Mouse (Mus musculus): ENCODE results near the gene P4ha2.

Gene P4ha2

GRCm38 (mm10) chr11:54068520-54069371 is 31.1 kb upstream of the P4ha2 start, which contains the start of gene Pdlim4:
TSS of gene Pdlim4 (minus strand) at chr11:54069014.
- DNase-seq (ENCODE audit: low spot score in 2 of 2), result no peak

DNA sequence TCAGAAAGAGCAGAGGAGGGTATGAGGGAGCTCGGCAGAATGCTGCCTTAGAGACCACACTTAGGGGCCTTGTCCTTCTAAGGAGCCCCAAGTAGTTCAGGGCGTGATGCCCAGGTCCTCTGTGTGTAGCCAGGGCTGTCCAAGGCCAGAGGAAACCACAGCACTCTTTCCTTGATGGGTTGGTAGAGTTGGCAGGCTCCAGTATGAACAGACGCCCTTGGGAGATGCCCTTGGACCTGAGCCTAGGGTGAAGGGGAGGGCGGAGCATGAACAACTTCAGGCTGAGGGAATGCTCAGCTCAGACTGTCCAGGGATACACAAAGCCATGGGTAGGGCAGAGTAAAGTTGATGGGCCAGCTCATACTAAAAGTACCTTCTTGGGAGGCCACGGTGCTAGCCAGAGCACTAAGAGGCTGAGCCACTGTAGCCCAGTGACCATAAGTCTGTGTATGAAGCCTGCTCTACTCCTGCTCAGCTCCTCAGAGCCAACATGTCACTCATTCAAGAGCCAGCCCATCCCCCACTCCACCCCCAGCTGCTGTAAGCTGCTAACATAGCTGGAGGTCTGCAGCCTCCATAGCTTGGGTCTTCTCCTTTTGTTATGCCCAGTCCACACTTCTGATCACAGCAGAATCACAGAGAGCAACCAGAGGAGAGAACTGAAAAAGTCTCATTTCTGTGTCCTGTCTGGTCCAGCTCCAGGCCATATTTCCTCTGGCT is 28.0 kb upstream of the P4ha2 start:
- no peak for DNase-seq (ENCODE audit: low spot score in 2 of 2)

DNA sequence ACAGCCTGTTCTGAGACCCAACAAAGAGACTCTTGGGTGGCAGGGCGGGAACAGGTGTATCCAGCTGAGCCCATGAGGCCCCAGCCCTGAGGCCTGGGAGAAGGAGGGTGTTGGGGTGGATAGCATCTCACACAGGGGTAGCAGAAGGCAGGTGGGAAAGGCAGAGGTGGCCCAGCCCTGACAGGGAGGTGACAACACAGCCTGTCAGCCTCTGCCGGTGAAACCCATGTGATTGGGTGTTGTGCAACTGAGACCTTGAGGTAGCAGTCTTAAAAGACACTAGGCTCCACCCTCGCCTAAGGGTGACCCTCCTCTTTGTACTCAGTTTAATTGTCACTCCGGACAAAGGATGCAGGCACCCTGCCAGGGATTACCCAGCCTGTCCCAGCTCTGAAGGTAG is 26.6 kb upstream of the P4ha2 start:
- no peak for DNase-seq (ENCODE audit: low spot score in 2 of 2)

DNA sequence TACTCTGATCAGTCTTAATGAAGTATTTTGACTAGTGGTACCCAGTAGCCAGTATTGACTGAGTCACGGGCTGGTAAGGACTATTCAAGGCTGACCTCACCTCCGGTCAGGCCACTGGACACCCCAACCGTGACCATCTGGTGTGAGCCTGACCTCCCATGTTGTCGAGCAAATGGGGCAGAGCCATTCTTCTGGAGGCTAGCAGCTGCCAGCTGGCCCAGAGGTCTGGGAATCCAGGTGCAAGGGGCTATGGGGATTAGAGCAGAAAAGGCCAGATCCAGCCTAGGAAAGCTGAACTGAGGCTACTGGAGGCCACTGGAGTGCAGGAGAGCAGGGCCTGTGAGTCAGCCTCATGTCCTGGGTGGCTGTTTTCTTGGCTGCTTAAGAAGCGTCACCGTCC is 24.5 kb upstream of the P4ha2 start:
- DNase-seq (ENCODE audit: low spot score in 2 of 2), result no peak

- DNase-seq (ENCODE audit: low spot score in 2 of 2), result no peak
These were observed 23.8 kb upstream of the P4ha2 start for GRCm38 (mm10) chr11:54076101-54076500.

DNA sequence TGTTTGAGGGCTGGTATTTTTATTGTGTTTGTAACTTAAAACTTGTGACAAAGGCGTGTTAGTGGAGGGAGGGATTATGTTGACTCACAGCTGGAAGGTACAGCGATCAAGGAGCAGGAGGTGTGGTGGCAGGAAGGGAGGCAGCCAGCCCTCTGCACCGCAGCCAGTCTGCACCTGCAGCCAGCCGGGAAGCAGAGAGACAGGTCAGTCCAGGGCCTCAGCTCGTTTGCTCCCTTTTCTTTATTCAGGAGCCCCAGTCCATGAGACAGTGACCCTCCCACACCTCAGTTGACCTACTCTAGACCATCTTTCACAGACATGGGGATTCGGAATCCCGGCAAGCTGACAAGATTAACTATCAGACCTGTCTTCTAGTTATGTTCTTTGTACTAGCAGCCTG is 19.5 kb upstream of the P4ha2 start:
- DNase-seq (ENCODE audit: low spot score in 2 of 2), result peak; percentile 69 to 76

DNA sequence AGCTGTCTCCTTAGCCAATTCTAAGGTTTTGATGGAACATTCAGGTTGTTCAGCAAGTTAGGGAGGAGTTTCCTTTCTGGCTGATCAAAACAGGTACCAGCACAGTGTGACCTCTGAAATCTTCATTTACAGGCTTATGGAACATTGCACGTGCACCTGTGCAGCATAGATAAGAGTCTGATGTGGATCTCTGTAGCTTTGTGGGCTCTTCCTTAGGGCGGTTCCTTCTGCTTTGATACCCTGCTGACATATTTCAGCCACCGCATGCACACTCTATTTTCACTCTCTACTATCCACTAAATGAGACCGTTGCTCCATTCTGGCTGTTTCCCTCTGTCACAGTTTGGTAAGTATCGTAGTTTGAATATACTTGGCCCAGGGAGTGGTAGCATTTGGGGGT is 17.2 kb upstream of the P4ha2 start:
- peak in 1 of 2 experiments; percentile 32 for DNase-seq (ENCODE audit: low spot score in 2 of 2)

DNA sequence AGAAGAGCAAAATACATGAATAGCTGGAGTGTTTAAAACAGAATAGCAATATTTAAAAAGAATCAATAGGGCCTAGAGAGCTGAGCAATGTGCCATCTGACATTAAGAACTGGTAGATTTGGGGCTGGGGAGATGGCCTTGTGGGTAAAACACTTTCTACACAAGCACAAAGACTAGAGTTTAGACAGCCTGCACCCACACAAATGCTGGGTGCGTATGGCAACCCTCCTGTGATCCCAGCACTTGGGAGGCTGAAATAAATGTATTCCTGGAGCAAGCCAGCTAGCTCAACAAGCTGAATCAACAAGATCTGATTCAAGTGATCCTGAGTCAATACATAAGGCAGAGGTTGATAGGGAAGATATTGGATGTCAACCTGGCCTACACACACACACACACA is 14.9 kb upstream of the P4ha2 start:
- DNase-seq (ENCODE audit: low spot score in 2 of 2), result no peak

GRCm38 (mm10) chr11:54085816-54086215 is 14.1 kb upstream of the P4ha2 start:
- no peak for DNase-seq (ENCODE audit: low spot score in 2 of 2)

- no peak for DNase-seq (ENCODE audit: low spot score in 2 of 2)
These were observed 11.5 kb upstream of the P4ha2 start for GRCm38 (mm10) chr11:54088253-54088946.

- DNase-seq (ENCODE audit: low spot score in 2 of 2), result peak; percentile 61 to 85
These were observed 11.0 kb upstream of the P4ha2 start for GRCm38 (mm10) chr11:54088947-54089317.

- DNase-seq (ENCODE audit: low spot score in 2 of 2), result no peak
These were observed 9.6 kb upstream of the P4ha2 start for GRCm38 (mm10) chr11:54090091-54090879.

DNA sequence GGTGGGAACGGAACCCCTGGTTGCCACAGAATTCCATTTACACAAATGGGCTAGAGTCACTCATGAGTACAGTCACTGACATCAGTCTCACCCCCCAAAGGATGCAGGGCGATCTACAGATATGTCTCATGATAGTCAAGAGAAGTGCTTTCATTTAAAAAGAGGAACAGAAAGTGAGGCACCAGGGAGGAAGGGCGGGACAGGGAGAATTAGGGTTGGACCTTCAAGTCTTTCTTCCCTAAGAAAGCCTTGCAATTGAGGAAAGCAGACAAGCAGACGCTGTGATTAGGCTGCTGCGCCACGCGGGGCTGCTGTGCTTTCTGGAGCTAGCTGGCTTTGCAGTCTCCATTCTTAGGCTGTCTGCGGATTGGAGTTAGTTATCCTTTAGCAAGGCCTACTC is 8.2 kb upstream of the P4ha2 start:
- DNase-seq (ENCODE audit: low spot score in 2 of 2), result no peak

- no peak for DNase-seq (ENCODE audit: low spot score in 2 of 2)
These were observed 7.7 kb upstream of the P4ha2 start for GRCm38 (mm10) chr11:54092188-54092587.

DNA sequence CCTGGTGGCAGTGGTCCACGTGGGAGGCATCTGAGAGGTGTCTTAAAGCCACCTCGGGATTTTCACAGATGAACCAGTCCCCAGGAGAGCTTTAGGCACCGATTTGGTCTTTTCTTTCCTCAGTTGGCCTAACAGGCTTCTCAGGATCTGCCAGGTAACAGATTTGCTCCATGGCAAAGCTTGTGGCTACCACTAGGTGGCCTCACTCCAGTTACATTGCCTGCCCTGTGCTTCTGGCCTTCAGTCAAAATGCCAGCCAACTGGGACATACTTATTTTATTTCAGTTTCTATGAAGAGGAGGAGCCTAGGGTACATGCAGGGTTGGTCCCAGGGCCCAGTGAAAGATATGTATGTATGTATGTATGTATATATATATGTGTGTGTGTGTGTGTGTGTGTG is 6.9 kb upstream of the P4ha2 start:
- peak in 1 of 2 experiments; percentile 40 for DNase-seq (ENCODE audit: low spot score in 2 of 2)

DNA sequence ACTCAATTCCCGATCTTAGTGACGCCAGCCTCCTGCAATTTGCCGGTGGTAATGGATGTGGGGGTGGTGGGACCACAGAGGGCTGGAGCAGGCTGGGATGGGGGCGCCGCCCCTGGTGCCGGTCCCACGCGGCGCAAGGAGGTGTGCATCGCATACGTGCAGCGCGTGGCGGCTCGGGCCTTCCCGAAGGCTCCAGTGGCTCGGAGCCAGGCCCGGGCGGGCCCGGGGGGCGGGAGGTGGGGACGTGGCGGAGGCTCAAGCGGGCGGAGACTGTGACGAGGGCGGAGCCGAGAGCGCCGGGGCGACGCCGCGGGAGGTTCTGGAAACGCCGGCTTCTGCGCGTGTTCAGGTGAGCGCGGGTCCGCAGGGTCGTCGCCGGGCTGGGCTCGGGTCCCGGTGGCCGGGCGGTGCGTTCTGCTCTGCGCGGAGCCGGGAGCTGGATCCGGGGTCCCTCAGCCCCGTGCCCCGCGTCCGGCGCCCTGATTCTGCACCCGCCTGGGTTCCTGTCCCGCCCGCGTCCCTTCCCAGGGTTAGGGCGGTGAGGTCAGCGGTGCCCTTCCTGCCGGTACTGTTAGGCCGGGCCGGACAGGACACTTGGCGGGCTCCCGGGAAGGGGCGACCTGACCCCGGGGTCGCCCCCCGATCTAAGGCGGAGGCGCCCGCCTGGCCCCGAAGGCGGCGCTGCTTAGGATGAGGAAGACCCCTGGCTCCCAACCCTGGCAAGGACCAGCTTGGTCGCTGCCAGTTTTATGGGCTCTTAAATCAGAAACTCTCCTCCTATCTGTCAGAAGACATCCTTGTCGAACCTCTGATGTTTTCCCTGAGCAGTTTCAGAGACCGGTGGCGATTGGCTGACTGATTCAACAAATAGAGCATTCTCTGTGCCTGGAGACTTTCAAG is 1.0 kb downstream of the P4ha2 start:
- peak in 1 of 2 experiments; percentile 52 for DNase-seq (ENCODE audit: low spot score in 2 of 2)

DNA sequence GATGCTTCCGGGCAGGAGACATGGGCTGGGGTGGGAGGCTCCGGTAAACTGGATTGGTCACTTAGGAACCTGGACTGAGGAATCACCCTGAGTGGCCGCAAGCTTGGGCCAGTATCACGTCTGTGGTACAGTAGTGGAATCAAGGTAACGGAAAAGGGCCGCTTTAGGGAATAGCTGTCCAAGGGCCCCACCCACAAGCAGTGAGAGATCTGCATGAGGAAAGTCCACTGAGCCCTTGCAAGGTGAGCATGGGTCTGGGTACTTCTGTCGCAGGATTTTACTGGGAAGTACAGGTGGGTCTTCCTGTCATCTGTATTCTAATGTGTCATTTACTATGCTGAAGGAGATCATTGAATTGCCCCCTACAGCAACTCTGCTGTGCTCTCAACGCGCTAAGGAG is 1.8 kb downstream of the P4ha2 start:
- DNase-seq (ENCODE audit: low spot score in 2 of 2), result no peak

GRCm38 (mm10) chr11:54102706-54103449 is 3.0 kb downstream of the P4ha2 start:
- no peak for DNase-seq (ENCODE audit: low spot score in 2 of 2)

DNA sequence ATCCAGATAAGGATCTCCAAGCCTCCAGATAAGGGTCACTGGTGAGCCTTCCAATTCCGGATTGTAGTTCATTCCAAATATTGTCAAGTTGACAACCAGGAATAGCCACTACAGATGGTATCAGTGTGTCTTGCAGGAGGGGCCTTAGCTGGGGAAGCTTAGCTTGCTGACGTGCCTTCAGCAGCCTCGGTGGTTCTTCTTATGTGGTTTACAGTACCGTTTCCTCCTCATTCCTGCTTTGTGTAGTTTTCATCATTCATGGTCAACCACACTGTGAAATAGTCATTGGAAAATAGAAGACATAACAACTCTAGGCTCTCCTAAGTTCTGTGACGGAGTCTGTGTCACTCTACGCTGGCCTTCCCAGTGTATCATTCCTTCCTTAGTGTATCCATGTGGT is 5.1 kb downstream of the P4ha2 start:
- peak in 1 of 2 experiments; percentile 37 for DNase-seq (ENCODE audit: low spot score in 2 of 2)

DNA sequence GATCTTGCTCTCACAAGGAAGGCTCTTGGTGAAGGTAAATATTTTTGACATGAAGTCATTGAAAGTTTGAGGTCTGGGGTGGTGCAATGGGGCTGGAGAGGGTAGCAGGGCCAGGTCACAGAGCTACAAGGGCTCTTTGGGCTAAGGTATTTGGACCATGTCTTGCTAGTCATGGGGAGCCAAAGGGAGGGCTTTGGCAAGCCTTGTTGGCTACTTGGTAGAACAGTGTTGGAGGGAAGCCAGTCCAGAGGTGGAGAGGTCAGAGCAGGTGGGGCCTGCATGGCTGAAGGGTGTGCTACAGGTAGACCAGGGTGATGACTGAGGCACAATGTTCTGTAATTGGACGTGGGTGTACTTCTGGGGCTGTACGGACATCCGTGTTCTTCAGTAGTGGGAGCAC is 6.8 kb downstream of the P4ha2 start:
- DNase-seq (ENCODE audit: low spot score in 2 of 2), result no peak
